Mouse (Mus musculus) forebrain, embryonic 11.5 days (tissue): Measurements from ENCODE around the gene Ifng. TPM values are rescaled to one million over a fixed set of nuclear protein-coding genes. Genes with fewer than 3 reads are reported as not detected.
"Not testable (repeated sequence)": the region's sequence is repeated elsewhere in the genome, so short reads cannot be mapped to it uniquely, and the experiment has no call there.

Experiments
- ATAC-seq: fragments of 200-750 bp; cut with Nextera tagmentation; replicated peaks from 2 replicates; pipeline ENCODE4 v1.8.0; 2017; ENCODE audit warnings: moderate TSS enrichment; ENCODE audit not compliant: low FRiP score
- DNase-seq: peaks from one replicate; pipeline ENCODE4 v3.0.0-alpha.2; 2017; ENCODE audit warnings: low spot score
- H3K27ac ChIP-seq: fragments of 300-500 bp; sonication (generic); 2 replicates; pipeline ENCODE4 v1.5.1; 2014; ENCODE audit warnings: low read depth, low read length
- H3K27me3 ChIP-seq: fragments of 300-500 bp; sonication (generic); 2 replicates; pipeline ENCODE4 v1.6.1; 2014; ENCODE audit warnings: mild to moderate bottlenecking, low read length, mixed read lengths; ENCODE audit not compliant: control insufficient read depth, insufficient read depth
- H3K36me3 ChIP-seq: fragments of 300-500 bp; sonication (generic); 2 replicates; pipeline ENCODE4 v1.6.1; 2014; ENCODE audit warnings: mild to moderate bottlenecking, low read length, moderate library complexity, mixed read lengths; ENCODE audit not compliant: control insufficient read depth, insufficient read depth
- H3K4me1 ChIP-seq: fragments of 300-500 bp; sonication (generic); replicated peaks from 2 replicates; pipeline ENCODE4 v1.6.1; 2014; ENCODE audit warnings: low read length, mixed read lengths; ENCODE audit not compliant: control insufficient read depth, insufficient read depth
- H3K4me2 ChIP-seq: fragments of 300-500 bp; sonication (generic); 2 replicates; pipeline ENCODE4 v1.6.1; 2014; ENCODE audit warnings: low read depth, mild to moderate bottlenecking, low read length, moderate library complexity, mixed read lengths; ENCODE audit not compliant: severe bottlenecking
- H3K4me3 ChIP-seq: fragments of 300-500 bp; sonication (generic); 2 replicates; pipeline ENCODE4 v1.5.1; 2014; ENCODE audit warnings: low read depth, low read length
- H3K9ac ChIP-seq: fragments of 300-500 bp; sonication (generic); 2 replicates; pipeline ENCODE4 v1.6.1; 2014; ENCODE audit warnings: low read length
- H3K9me3 ChIP-seq: fragments of 300-500 bp; sonication (generic); 2 replicates; pipeline ENCODE4 v1.6.1; 2016; ENCODE audit warnings: low read length, mixed read lengths; ENCODE audit not compliant: control insufficient read depth
- WGBS: fragments of 180-500 bp; shearing (Covaris S2); extraction: QIAGEN DNeasy Blood & Tissue Kit; methylation state at CpG from one replicate; pipeline ENCODE4 v1.1.7; 2014; 5-methylcytosine and 5-hydroxymethylcytosine counted together
- polyA plus RNA-seq: library from polyadenylated mRNA; unstranded; fragments of >200 nt; fragmentation: Nextera tagmentation; extraction: Ambion mirVana; gene quantifications from 2 replicates; pipeline ENCODE4 v1.2.1, GENCODE M21; 2014

Ifng gene
- polyA plus RNA-seq, 1 experiment from 2014 or later, result not detected

GRCm38 (mm10) chr10:118470296-118470957, 29.6 kb downstream of the Ifng start:
- Histone ChIP-seq H3K9me3 (no peaks in the 10 kb centered on the region), H3K4me1 (no peaks in the 10 kb centered on the region), H3K27ac (no peak overlapping the region), H3K27me3 (no peaks in the 10 kb centered on the region), H3K9ac (no peak overlapping the region), H3K4me3 (no peak overlapping the region), H3K36me3 (no peaks in the 10 kb centered on the region), H3K4me2 (no peak overlapping the region)
- DNase-seq, result no peak
- no peak for ATAC-seq
- WGBS, result 80% methylated on average over 13 of the region's 13 CpGs

- not testable (repeated sequence) for H3K27me3 ChIP-seq, H3K36me3 ChIP-seq, H3K4me2 ChIP-seq, H3K9me3 ChIP-seq, H3K4me1 ChIP-seq, H3K4me3 ChIP-seq, H3K9ac ChIP-seq, ATAC-seq, DNase-seq, H3K27ac ChIP-seq
- 100% methylated on average over 1 of the region's 1 CpGs for WGBS
These were observed 32.0 kb downstream of the Ifng start for GRCm38 (mm10) chr10:118472846-118473245.

- Histone ChIP-seq H3K9ac (no peak overlapping the region), H3K27me3 (no peaks in the 10 kb centered on the region), H3K4me1 (no peaks in the 10 kb centered on the region), H3K27ac (no peak overlapping the region), H3K4me2 (no peak overlapping the region), H3K4me3 (no peak overlapping the region), H3K9me3 (no peaks in the 10 kb centered on the region), H3K36me3 (no peaks in the 10 kb centered on the region)
- ATAC-seq (no peak), DNase-seq (no peak)
- 87% methylated on average over 2 of the region's 2 CpGs for WGBS
These were observed 35.9 kb downstream of the Ifng start for GRCm38 (mm10) chr10:118476696-118477095.

GRCm38 (mm10) chr10:118477297-118477696, 36.5 kb downstream of the Ifng start:
- H3K4me2 ChIP-seq, result no peak overlapping the region
- no peak overlapping the region for H3K4me3 ChIP-seq
- H3K4me1 ChIP-seq, result no peaks in the 10 kb centered on the region
- no peaks in the 10 kb centered on the region for H3K36me3 ChIP-seq
- H3K9ac ChIP-seq, result no peak overlapping the region
- H3K27me3 ChIP-seq, result no peaks in the 10 kb centered on the region
- ATAC-seq (no peak), DNase-seq (no peak)
- H3K27ac ChIP-seq, result no peak overlapping the region
- WGBS, result 91% methylated on average over 2 of the region's 2 CpGs
- no peaks in the 10 kb centered on the region for H3K9me3 ChIP-seq

- Histone ChIP-seq H3K27ac (no peak overlapping the region), H3K9ac (no peak overlapping the region), H3K4me2 (no peak overlapping the region), H3K9me3 (no peaks in the 10 kb centered on the region), H3K4me3 (no peak overlapping the region), H3K36me3 (no peaks in the 10 kb centered on the region), H3K27me3 (no peaks in the 10 kb centered on the region), H3K4me1 (no peaks in the 10 kb centered on the region)
- DNase-seq, result no peak
- 82% methylated on average over 4 of the region's 4 CpGs for WGBS
- ATAC-seq, result no peak
These were observed 38.4 kb downstream of the Ifng start for GRCm38 (mm10) chr10:118479244-118479643.

GRCm38 (mm10) chr10:118480118-118480517, 39.3 kb downstream of the Ifng start:
- no peak overlapping the region for H3K27ac ChIP-seq
- ATAC-seq (no peak), DNase-seq (no peak)
- H3K9me3 ChIP-seq, result no peaks in the 10 kb centered on the region
- 95% methylated on average over 5 of the region's 5 CpGs for WGBS
- H3K9ac ChIP-seq, result no peak overlapping the region
- no peaks in the 10 kb centered on the region for H3K4me1 ChIP-seq
- H3K36me3 ChIP-seq, result no peaks in the 10 kb centered on the region
- H3K27me3 ChIP-seq, result no peaks in the 10 kb centered on the region
- no peak overlapping the region for H3K4me2 ChIP-seq
- no peak overlapping the region for H3K4me3 ChIP-seq

GRCm38 (mm10) chr10:118480793-118481192, 39.9 kb downstream of the Ifng start:
- Histone ChIP-seq H3K4me3 (no peak overlapping the region), H3K4me1 (no peaks in the 10 kb centered on the region), H3K27ac (no peak overlapping the region), H3K36me3 (no peaks in the 10 kb centered on the region), H3K9ac (no peak overlapping the region), H3K9me3 (no peaks in the 10 kb centered on the region), H3K27me3 (no peaks in the 10 kb centered on the region), H3K4me2 (no peak overlapping the region)
- DNase-seq (no peak), ATAC-seq (no peak)
- WGBS, result 93% methylated on average over 7 of the region's 7 CpGs

- H3K4me1 ChIP-seq, result no peaks in the 10 kb centered on the region
- H3K36me3 ChIP-seq, result no peaks in the 10 kb centered on the region
- no peak overlapping the region for H3K27ac ChIP-seq
- WGBS, result 88% methylated on average over 1 of the region's 1 CpGs
- ATAC-seq (no peak), DNase-seq (no peak)
- H3K9me3 ChIP-seq, result no peaks in the 10 kb centered on the region
- no peak overlapping the region for H3K9ac ChIP-seq
- H3K27me3 ChIP-seq, result no peaks in the 10 kb centered on the region
- H3K4me2 ChIP-seq, result no peak overlapping the region
- no peak overlapping the region for H3K4me3 ChIP-seq
These were observed 53.3 kb downstream of the Ifng start for GRCm38 (mm10) chr10:118494109-118494508.

GRCm38 (mm10) chr10:118495362-118495761, 54.5 kb downstream of the Ifng start:
- no peak overlapping the region for H3K4me3 ChIP-seq
- DNase-seq (no peak), ATAC-seq (no peak)
- no peak overlapping the region for H3K4me2 ChIP-seq
- H3K9ac ChIP-seq, result no peak overlapping the region
- no peaks in the 10 kb centered on the region for H3K36me3 ChIP-seq
- 93% methylated on average over 1 of the region's 1 CpGs for WGBS
- no peaks in the 10 kb centered on the region for H3K4me1 ChIP-seq
- H3K9me3 ChIP-seq, result no peaks in the 10 kb centered on the region
- H3K27me3 ChIP-seq, result no peaks in the 10 kb centered on the region
- H3K27ac ChIP-seq, result no peak overlapping the region
